Comparison of ENCODE assay signal across 23 mouse cellular contexts in genomic region chr17:78449635-78450197, GRCm38 (mm10). TPM values are rescaled to one million over a fixed set of nuclear protein-coding genes. Genes with fewer than 3 reads are reported as not detected.
DNase-seq lines count a peak whose midpoint lies in the region; ATAC-seq and TF ChIP-seq lines count a peak whose summit lies in the region.
"Had no signal": no experiment of that assay in that cellular context is flagged by ENCODE, and none has a peak within 500 bp of the region (broad histone marks: within the 10 kb centered on the region; RNA-seq: fewer than 3 reads in every experiment).

No protein-coding gene starts in this region.

- H3K27me3 ChIP-seq in kidney, postnatal 0 days (ENCODE audit: insufficient read depth, low read length): no peaks in the 10 kb centered on the region
- no peaks in the 10 kb centered on the region for H3K27me3 ChIP-seq in C2C12 (ENCODE audit: control insufficient read depth, insufficient read depth, insufficient read length)
- H3K27me3 ChIP-seq in embryonic facial prominence, embryonic 10.5 days (replicated peaks; ENCODE audit: low read depth, poor library complexity, severe bottlenecking): no peaks in the 10 kb centered on the region
- no peaks in the 10 kb centered on the region for H3K27me3 ChIP-seq in hindbrain, postnatal 0 days (ENCODE audit: insufficient read depth, low read length)
- H3K27me3 ChIP-seq in stomach, postnatal 0 days (ENCODE audit: control insufficient read depth, insufficient read depth, low read length): no peaks in the 10 kb centered on the region
- H3K27me3 ChIP-seq: forebrain, embryonic 15.5 days; hindbrain, embryonic 13.5 days; limb, embryonic 12.5 days had no signal

- intact Hi-C loops in left cerebral cortex, postnatal 4 days (cut with DNase I): no loop called here

- H3K36me3 ChIP-seq in kidney, postnatal 0 days (ENCODE audit: insufficient read depth, low read length): no peaks in the 10 kb centered on the region
- no peaks in the 10 kb centered on the region for H3K36me3 ChIP-seq in C2C12 (ENCODE audit: control insufficient read depth, insufficient read depth)
- no peaks in the 10 kb centered on the region for H3K36me3 ChIP-seq in embryonic facial prominence, embryonic 10.5 days (replicated peaks)
- no peaks in the 10 kb centered on the region for H3K36me3 ChIP-seq in hindbrain, postnatal 0 days (ENCODE audit: insufficient read depth, low read length)
- no peaks in the 10 kb centered on the region for H3K36me3 ChIP-seq in stomach, postnatal 0 days (ENCODE audit: control insufficient read depth, insufficient read depth, low read length)
- H3K36me3 ChIP-seq: forebrain, embryonic 15.5 days; hindbrain, embryonic 13.5 days; limb, embryonic 12.5 days; midbrain, embryonic 10.5 days had no signal

- no peak overlapping the region for H3K27ac ChIP-seq in kidney, postnatal 0 days
- no peak overlapping the region for H3K27ac ChIP-seq in embryonic facial prominence, embryonic 10.5 days (replicated peaks)
- H3K27ac ChIP-seq in hindbrain, postnatal 0 days: no peak overlapping the region
- H3K27ac ChIP-seq in stomach, postnatal 0 days (replicated peaks): no peak overlapping the region
- H3K27ac ChIP-seq: forebrain, embryonic 15.5 days; heart, adult 2 months; hindbrain, embryonic 13.5 days; limb, embryonic 12.5 days; midbrain, embryonic 10.5 days had no signal

- H3K4me1 ChIP-seq in kidney, postnatal 0 days (replicated peaks; ENCODE audit: insufficient read depth, low read length): peaks cover 3% of the 10 kb centered on the region; the same call in 1 of the 2 replicates
- H3K4me1 ChIP-seq in embryonic facial prominence, embryonic 10.5 days: peaks cover 9% of the 10 kb centered on the region
- H3K4me1 ChIP-seq in hindbrain, postnatal 0 days (ENCODE audit: insufficient read depth, low read length): no peaks in the 10 kb centered on the region
- no peaks in the 10 kb centered on the region for H3K4me1 ChIP-seq in stomach, postnatal 0 days (replicated peaks; ENCODE audit: control insufficient read depth, insufficient read depth)
- H3K4me1 ChIP-seq: hindbrain, embryonic 13.5 days had no signal

- H3ac ChIP-seq in C2C12 (ENCODE audit: control insufficient read depth, insufficient read length, low read depth): no peak overlapping the region

- no peaks in the 10 kb centered on the region for H3K79me2 ChIP-seq in C2C12 (ENCODE audit: control insufficient read depth, insufficient read depth)

- no peak overlapping the region for H3K4me2 ChIP-seq in kidney, postnatal 0 days (ENCODE audit: low read length)
- no peak overlapping the region for H3K4me2 ChIP-seq in hindbrain, postnatal 0 days (ENCODE audit: low read depth, low read length)
- no peak overlapping the region for H3K4me2 ChIP-seq in stomach, postnatal 0 days (replicated peaks; ENCODE audit: low read depth)
- H3K4me2 ChIP-seq: forebrain, embryonic 15.5 days; hindbrain, embryonic 13.5 days; limb, embryonic 12.5 days; liver, embryonic 11.5 days had no signal

- no peak for TF ChIP-seq CTCF in kidney, postnatal 0 days (IDR thresholded peaks at IDR 0.05; ENCODE audit: low read depth)
- no peak for TF ChIP-seq CTCF in C2C12 (IDR thresholded peaks at IDR 0.05; ENCODE audit: control insufficient read depth, insufficient read depth, insufficient read length)
- TF ChIP-seq CTCF in hindbrain, postnatal 0 days (IDR thresholded peaks at IDR 0.05; ENCODE audit: low read depth): no peak
- no peak for TF ChIP-seq CTCF in stomach, postnatal 0 days (IDR thresholded peaks at IDR 0.05; ENCODE audit: low read depth)

- WGBS in kidney, postnatal 0 days: 46% methylated on average over 13 of the region's 13 CpGs
- 62% methylated on average over 13 of the region's 13 CpGs for WGBS in embryonic facial prominence, embryonic 10.5 days
- WGBS in hindbrain, postnatal 0 days: 78% methylated on average over 13 of the region's 13 CpGs
- WGBS in stomach, postnatal 0 days: 42% methylated on average over 13 of the region's 13 CpGs

- no peaks in the 10 kb centered on the region for H3K79me3 ChIP-seq in C2C12 (ENCODE audit: low read depth)

- ATAC-seq in kidney, postnatal 0 days (replicated peaks; ENCODE audit: low FRiP score, low read depth): peak; percentile 66; the same call in 1 of the 2 replicates
- ATAC-seq in hindbrain, postnatal 0 days: no peak
- ATAC-seq in stomach, postnatal 0 days (ENCODE audit: low FRiP score, low TSS enrichment): no peak
- ATAC-seq: forebrain, embryonic 15.5 days had no signal

- peak; percentile 69 for DNase-seq in kidney, postnatal 0 days (ENCODE audit: low spot score)
- DNase-seq in kidney, postnatal 36 days: no peak
- peak; percentile 26 for DNase-seq in NIH3T3 (ENCODE audit: low read depth)
- peak; percentile 23 for DNase-seq in embryonic facial prominence, embryonic 10.5 days (ENCODE audit: low spot score)
- no peak for DNase-seq in hindbrain, postnatal 0 days (ENCODE audit: low spot score)
- no peak for DNase-seq in stomach, postnatal 0 days (ENCODE audit: low spot score)
- DNase-seq in left cerebral cortex, postnatal 4 days: no peak
- DNase-seq: adrenal gland, adult 2 months; cerebellum, adult 11 months; cerebellum, adult 9-11 months; gastrocnemius, postnatal 14 days; heart, adult 2 months; kidney, postnatal 10 days; lung, postnatal 4 days; right cerebral cortex, postnatal 14 days had no signal

- TF ChIP-seq EP300 in stomach, postnatal 0 days (optimal IDR thresholded peaks at IDR 0.05): no peak

- H3K9ac ChIP-seq in kidney, postnatal 0 days (ENCODE audit: low read depth, low read length): no peak overlapping the region
- H3K9ac ChIP-seq in hindbrain, postnatal 0 days (replicated peaks; ENCODE audit: low read length): no peak overlapping the region
- H3K9ac ChIP-seq in stomach, postnatal 0 days (ENCODE audit: low read length): no peak overlapping the region
- H3K9ac ChIP-seq: forebrain, embryonic 15.5 days; hindbrain, embryonic 13.5 days; limb, embryonic 12.5 days had no signal

- no peaks in the 10 kb centered on the region for H3K9me3 ChIP-seq in kidney, postnatal 0 days (replicated peaks; ENCODE audit: low read length)
- H3K9me3 ChIP-seq in embryonic facial prominence, embryonic 10.5 days: no peaks in the 10 kb centered on the region
- H3K9me3 ChIP-seq in hindbrain, postnatal 0 days (ENCODE audit: low read length): no peaks in the 10 kb centered on the region
- H3K9me3 ChIP-seq in stomach, postnatal 0 days (ENCODE audit: control insufficient read depth, low read length): no peaks in the 10 kb centered on the region
- H3K9me3 ChIP-seq: forebrain, embryonic 15.5 days; hindbrain, embryonic 13.5 days; limb, embryonic 12.5 days; midbrain, embryonic 10.5 days had no signal

- H3K4me3 ChIP-seq in kidney, postnatal 0 days (replicated peaks; ENCODE audit: low read depth, low read length): no peak overlapping the region
- no peak overlapping the region for H3K4me3 ChIP-seq in C2C12 (ENCODE audit: insufficient read depth, poor library complexity, severe bottlenecking)
- H3K4me3 ChIP-seq in embryonic facial prominence, embryonic 10.5 days: no peak overlapping the region
- no peak overlapping the region for H3K4me3 ChIP-seq in hindbrain, postnatal 0 days (ENCODE audit: low read length)
- no peak overlapping the region for H3K4me3 ChIP-seq in stomach, postnatal 0 days (ENCODE audit: low read depth, low read length)
- H3K4me3 ChIP-seq: forebrain, embryonic 15.5 days; heart, adult 2 months; hindbrain, embryonic 13.5 days; limb, embryonic 12.5 days; midbrain, embryonic 10.5 days had no signal

TF ChIP-seq in C2C12, 6 proteins besides CTCF, POLR2A, EP300 and RAD21:
- TF ChIP-seq MYOD1 (IDR thresholded peaks at IDR 0.05; ENCODE audit: control insufficient read depth, insufficient read length, low read depth): no peak
- TF ChIP-seq CEBPB (IDR thresholded peaks at IDR 0.05; ENCODE audit: low read depth): peak; percentile 65
- no peak for TF ChIP-seq MAX (IDR thresholded peaks at IDR 0.05)
- TF ChIP-seq FOSL1 (IDR thresholded peaks at IDR 0.05; ENCODE audit: insufficient read depth, low read length, poor library complexity, severe bottlenecking): no peak
- TF ChIP-seq USF1 (IDR thresholded peaks at IDR 0.05; ENCODE audit: low read depth): no peak
- no peak for TF ChIP-seq MYOG (IDR thresholded peaks at IDR 0.05; ENCODE audit: control insufficient read depth, extremely low read depth, insufficient read length)

RNA-seq across cellular contexts. Expression of gene Fez2, which starts 31.8 kb away (rescaled TPM):
- 46.5 and 47.7 TPM in 2 replicates for polyA plus RNA-seq in kidney, postnatal 0 days (2015; fragmentation: Nextera tagmentation; extraction: Ambion mirVana)
- polyA plus RNA-seq in C2C12 (2012; fragmentation: generic; extraction: Trizol): 31.9 TPM
- polyA plus RNA-seq in embryonic facial prominence, embryonic 10.5 days (2016; fragmentation: Nextera tagmentation; extraction: Ambion mirVana): 34.8 and 36.6 TPM in 2 replicates
- 36.5 and 46.2 TPM in 2 replicates for total RNA-seq in hindbrain, postnatal 0 days (2014; rRNA removed)
- polyA plus RNA-seq in hindbrain, postnatal 0 days (2015; fragmentation: Nextera tagmentation; extraction: Ambion mirVana): 62.0 and 63.3 TPM in 2 replicates
- 27.2 and 28.7 TPM in 2 replicates for polyA plus RNA-seq in stomach, postnatal 0 days (2015; fragmentation: Nextera tagmentation; extraction: Ambion mirVana)
- total RNA-seq in left cerebral cortex, postnatal 4 days (2021): 10 to 100 TPM; 48.9 to 49.4 TPM

RNA-seq across cellular contexts. Expression of gene Vit, which starts 58.1 kb away (rescaled TPM):
- polyA plus RNA-seq in kidney, postnatal 0 days (2015; fragmentation: Nextera tagmentation; extraction: Ambion mirVana): 0.76 and 0.87 TPM in 2 replicates
- not detected for polyA plus RNA-seq in C2C12 (2012; fragmentation: generic; extraction: Trizol)
- 2.2 and 3.5 TPM in 2 replicates for polyA plus RNA-seq in embryonic facial prominence, embryonic 10.5 days (2016; fragmentation: Nextera tagmentation; extraction: Ambion mirVana)
- 8.3 and 10.4 TPM in 2 replicates for total RNA-seq in hindbrain, postnatal 0 days (2014; rRNA removed)
- 8.7 and 9.7 TPM in 2 replicates for polyA plus RNA-seq in hindbrain, postnatal 0 days (2015; fragmentation: Nextera tagmentation; extraction: Ambion mirVana)
- 0.28 and 0.39 TPM in 2 replicates for polyA plus RNA-seq in stomach, postnatal 0 days (2015; fragmentation: Nextera tagmentation; extraction: Ambion mirVana)
- total RNA-seq in left cerebral cortex, postnatal 4 days (2021): 10 to 100 TPM in 1 of 2 experiments, 1 to 10 TPM in 1; 9.9 to 11.1 TPM
- total RNA-seq: neutrophil, adult 5-6 weeks had no signal
- polyA plus RNA-seq: heart, embryonic 14.5 days had no signal

Comparison
In these comparisons a context has a peak if more than half of its experiments do, and no peak if none do; other contexts are left out.
1. DNase-seq: peak in kidney, postnatal 0 days (single experiment), NIH3T3 (single experiment) and embryonic facial prominence, embryonic 10.5 days (single experiment); none in kidney, postnatal 36 days (0 of 2), hindbrain, postnatal 0 days (single experiment), stomach, postnatal 0 days (single experiment) and left cerebral cortex, postnatal 4 days (single experiment).